Mouse (Mus musculus) 3134 (cell line): ENCODE data around the gene Trove2.
"Not testable (repeated sequence)": the region's sequence is repeated elsewhere in the genome, so short reads cannot be mapped to it uniquely, and the experiment has no call there.

ENCODE experiments used
- DNase-seq: peaks from one replicate; pipeline ENCODE4 v3.0.0-alpha.2; 2011; ENCODE audit warnings: low spot score; ENCODE audit not compliant: insufficient read length; ENCODE audit errors: extremely low read depth

Trove2 gene

GRCm38 (mm10) chr1:143739361-143740350, 37.2 kb downstream of the Trove2 start:
- DNase-seq: peak; percentile 84

DNA sequence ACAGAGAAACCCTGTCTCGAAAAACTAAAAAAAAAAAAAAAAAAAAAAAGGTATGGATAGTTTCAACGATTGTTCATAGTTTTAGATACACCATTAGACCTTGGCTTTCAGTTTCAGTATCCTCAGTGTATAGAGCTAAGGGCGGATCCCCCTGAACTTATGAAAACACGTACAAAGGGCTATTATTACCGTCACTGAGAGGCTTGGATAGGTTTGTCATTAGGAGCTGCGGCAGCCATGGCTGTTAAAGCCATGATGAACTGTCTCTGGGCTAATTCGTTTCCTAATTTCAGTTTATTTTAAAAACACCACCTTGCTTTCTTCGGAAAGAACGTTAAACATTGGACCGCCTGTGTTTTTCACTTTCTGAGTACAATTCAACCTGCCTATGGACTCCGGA, 38.1 kb downstream of the Trove2 start:
- DNase-seq: no peak

DNA sequence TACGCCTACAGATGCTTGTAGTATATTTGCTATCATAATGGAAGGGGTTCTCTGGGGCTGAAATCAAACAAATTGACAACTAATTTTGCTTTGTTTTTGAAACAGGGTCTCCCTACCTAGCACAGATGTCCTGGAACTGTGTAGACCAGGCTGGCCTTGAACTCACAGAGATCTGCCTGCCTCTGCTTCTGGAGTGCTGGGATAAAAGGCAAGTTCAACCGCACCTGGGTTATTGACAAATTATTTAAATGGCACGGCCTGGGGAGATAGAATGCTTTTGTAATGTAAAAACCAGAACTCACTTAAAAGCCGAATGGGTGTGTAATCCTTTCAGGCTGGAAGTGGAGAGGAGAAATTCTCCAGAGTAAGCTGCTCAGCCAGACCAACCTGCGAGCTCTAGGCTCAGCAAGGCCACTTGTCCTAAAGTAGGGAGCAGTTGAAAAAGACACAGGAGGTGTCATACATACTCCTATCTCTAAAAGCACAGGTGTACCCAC, 42.9 kb downstream of the Trove2 start:
- DNase-seq: no peak

- no peak for DNase-seq
Measured at GRCm38 (mm10) chr1:143731691-143732090, 45.2 kb downstream of the Trove2 start.

- DNase-seq: peak; percentile 28
Measured at GRCm38 (mm10) chr1:143730899-143731298, 46.0 kb downstream of the Trove2 start.

- no peak for DNase-seq
Measured at GRCm38 (mm10) chr1:143727701-143728445, 49.0 kb downstream of the Trove2 start.

DNA sequence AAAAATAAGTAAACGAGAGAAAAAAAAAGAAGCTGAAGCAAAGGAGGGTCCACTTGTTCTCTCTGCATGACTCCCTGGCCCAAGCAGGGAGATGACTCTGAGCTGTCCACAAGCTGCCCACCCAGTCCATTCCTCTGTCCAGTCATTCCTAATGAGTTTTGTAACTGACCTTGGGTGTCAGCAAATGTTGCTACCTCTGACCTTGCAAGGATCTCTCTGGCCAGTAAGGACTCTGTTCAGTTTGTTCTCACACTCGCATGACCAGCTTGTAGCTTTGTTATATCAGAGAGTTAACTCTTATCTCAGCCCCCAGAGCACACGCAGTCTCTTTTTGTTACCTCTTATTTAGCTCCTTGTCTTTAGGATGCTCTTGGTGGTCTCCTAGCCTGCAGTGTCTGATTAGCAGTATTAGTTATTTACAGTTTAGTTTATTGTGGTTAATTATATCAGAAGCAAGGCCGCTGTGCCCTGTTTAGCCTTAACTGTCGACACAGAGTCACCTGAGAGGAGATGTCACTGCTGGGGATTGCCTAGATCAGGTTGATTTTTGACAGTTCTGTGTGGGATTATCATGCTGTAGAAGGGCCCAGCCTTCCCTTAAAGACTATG, 52.3 kb downstream of the Trove2 start:
- DNase-seq: no peak

GRCm38 (mm10) chr1:143716038-143716437, 60.8 kb downstream of the Trove2 start, which contains the start of gene Glrx2:
Glrx2 (plus strand) TSS chr1:143716338.
- DNase-seq: not testable (repeated sequence)

DNA sequence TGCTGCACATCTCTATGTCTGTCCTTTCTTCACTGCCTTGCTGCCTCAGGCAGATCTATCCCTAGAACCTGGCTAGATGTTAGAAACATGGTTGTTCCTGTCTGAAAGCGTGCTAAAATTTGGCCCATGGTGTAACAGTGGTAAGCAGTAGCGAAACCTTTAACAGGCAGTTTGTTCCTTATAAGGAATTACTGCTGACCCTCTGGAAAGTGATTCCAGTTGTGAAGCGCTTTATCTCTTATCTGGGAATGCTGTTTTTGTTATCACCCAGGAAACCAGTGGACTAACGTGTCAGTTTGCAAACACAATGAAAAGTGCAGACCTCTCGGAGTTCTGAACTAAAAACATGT, 66.3 kb downstream of the Trove2 start:
- DNase-seq: no peak

- DNase-seq: no peak
Measured at GRCm38 (mm10) chr1:143709966-143710626, 66.8 kb downstream of the Trove2 start.

DNA sequence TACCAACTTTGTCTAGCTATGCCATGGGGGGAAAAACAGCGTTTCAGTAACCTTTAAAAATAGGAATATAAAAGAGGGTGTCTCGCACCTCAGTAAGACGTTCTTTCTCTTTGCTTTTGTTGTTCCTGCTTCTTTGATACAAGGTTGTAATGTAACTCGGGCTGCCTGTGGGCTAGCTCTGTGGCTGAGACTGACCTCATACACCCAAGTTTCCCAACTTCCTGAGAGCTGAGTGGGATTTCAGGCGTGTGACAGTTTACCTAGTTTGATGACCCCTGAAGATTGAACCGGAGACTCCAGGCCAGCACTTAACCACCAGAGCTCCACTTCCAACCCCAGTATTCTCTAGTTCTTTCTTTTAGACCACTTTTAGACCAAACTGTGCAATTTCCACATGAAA, 68.5 kb downstream of the Trove2 start:
- DNase-seq: no peak

GRCm38 (mm10) chr1:143707006-143707405, 69.9 kb downstream of the Trove2 start:
- no peak for DNase-seq

- peak; percentile 88 for DNase-seq
Measured at GRCm38 (mm10) chr1:143702741-143703262, 74.1 kb downstream of the Trove2 start, which contains the start of gene Cdc73. Cdc73 (minus strand) TSS chr1:143702893.

- DNase-seq: peak; percentile 81
Measured at GRCm38 (mm10) chr1:143702141-143702740, 74.6 kb downstream of the Trove2 start.

GRCm38 (mm10) chr1:143701736-143702135, 75.1 kb downstream of the Trove2 start:
- DNase-seq: no peak
